Mouse (Mus musculus) brain, embryonic 14.5 days (tissue): Measurements from ENCODE around the gene Dner.

ENCODE experiments used
- CTCF ChIP-seq: fragments of 200-500 bp; IDR thresholded peaks from 2 replicates; pipeline ENCODE4 v1.5.1; 2012; ENCODE audit warnings: inconsistent platforms, mild to moderate bottlenecking, moderate library complexity, borderline replicate concordance; ENCODE audit not compliant: insufficient read depth, insufficient read length; ENCODE audit errors: extremely low read depth
- POLR2A ChIP-seq: fragments of 200-500 bp; IDR thresholded peaks from 2 replicates; pipeline ENCODE4 v1.6.1; 2012; ENCODE audit warnings: mild to moderate bottlenecking, inconsistent platforms, borderline replicate concordance; ENCODE audit not compliant: poor library complexity, insufficient read depth, insufficient read length, severe bottlenecking; ENCODE audit errors: extremely low read depth

- TF ChIP-seq CTCF (no peak), POLR2A (no peak)
Measured at GRCm38 (mm10) chr1:84513201-84513600, 182.8 kb downstream of the Dner start.
